8 mouse cellular contexts compared by ENCODE assay signal in genomic region chr2:181379778-181380177, GRCm38 (mm10). TPM values are rescaled to one million over a fixed set of nuclear protein-coding genes. Genes with fewer than 3 reads are reported as not detected.
DNase-seq lines count a peak whose midpoint lies in the region; ATAC-seq and TF ChIP-seq lines count a peak whose summit lies in the region.

TSS of gene Lime1 (plus strand) at chr2:181380078.

- no peak within 1 kb of the TSS for H3K4me3 ChIP-seq in heart, embryonic 10.5 days
- H3K4me3 ChIP-seq in thymus, adult 2 months (ENCODE audit: control insufficient read depth, insufficient read depth, low read length) = no peak within 1 kb of the TSS
- H3K4me3 ChIP-seq in neural tube, embryonic 13.5 days = no peak within 1 kb of the TSS

- no peak for DNase-seq in heart, embryonic 10.5 days (ENCODE audit: low spot score)
- DNase-seq in heart, adult 8-10 months (ENCODE audit: low spot score) = no peak
- no peak for DNase-seq in thymus, adult 2 months
- no peak for DNase-seq in thymus, postnatal 10 days (ENCODE audit: low spot score in 2 of 2)
- DNase-seq in layer of hippocampus, postnatal 14 days (ENCODE audit: low spot score in 2 of 2) = no peak
- no peak for DNase-seq in embryo, embryonic 11 days
- no peak for DNase-seq in retina, embryonic 14.5 days (ENCODE audit: low spot score)

- peaks cover 67% of the 10 kb centered on the region for H3K36me3 ChIP-seq in heart, embryonic 10.5 days
- peaks cover 29% of the 10 kb centered on the region for H3K36me3 ChIP-seq in thymus, adult 2 months (ENCODE audit: control insufficient read depth, insufficient read depth, low read length)
- peaks cover 67% of the 10 kb centered on the region for H3K36me3 ChIP-seq in neural tube, embryonic 13.5 days

- 93% methylated on average over 12 of the region's 12 CpGs for WGBS in heart, embryonic 10.5 days
- 99% methylated on average over 12 of the region's 12 CpGs for WGBS in thymus, adult 2 months
- WGBS in neural tube, embryonic 13.5 days = 94% methylated on average over 12 of the region's 12 CpGs

- no peak for ATAC-seq in neural tube, embryonic 13.5 days (ENCODE audit: low read depth)

- H3K9ac ChIP-seq in neural tube, embryonic 13.5 days = no peak within 1 kb of the TSS

- H3K4me2 ChIP-seq in neural tube, embryonic 13.5 days = no peak within 1 kb of the TSS

- H3K27me3 ChIP-seq in heart, embryonic 10.5 days (ENCODE audit: insufficient read depth, poor library complexity, severe bottlenecking) = no peaks in the 10 kb centered on the region
- no peaks in the 10 kb centered on the region for H3K27me3 ChIP-seq in thymus, adult 2 months (ENCODE audit: control insufficient read depth, insufficient read depth, low read length)
- no peaks in the 10 kb centered on the region for H3K27me3 ChIP-seq in neural tube, embryonic 13.5 days

- no peaks in the 10 kb centered on the region; the same call in 1 of the 2 replicates for H3K4me1 ChIP-seq in heart, embryonic 10.5 days
- H3K4me1 ChIP-seq in thymus, adult 2 months (replicated peaks; ENCODE audit: control insufficient read depth, insufficient read depth, low read length) = peaks cover 16% of the 10 kb centered on the region
- H3K4me1 ChIP-seq in neural tube, embryonic 13.5 days (replicated peaks) = no peaks in the 10 kb centered on the region

- H3K9me3 ChIP-seq in heart, embryonic 10.5 days = no peaks in the 10 kb centered on the region
- no peaks in the 10 kb centered on the region for H3K9me3 ChIP-seq in neural tube, embryonic 13.5 days

- TF ChIP-seq POLR2A in thymus, adult 2 months (IDR thresholded peaks at IDR 0.05; ENCODE audit: control insufficient read depth, extremely low read depth, insufficient read depth, low read length, poor library complexity) = no peak

- no peak for TF ChIP-seq CTCF in thymus, adult 2 months (IDR thresholded peaks at IDR 0.05; ENCODE audit: borderline replicate concordance, control insufficient read depth, extremely low read depth, insufficient read depth, low read length, poor library complexity)

- no peak within 1 kb of the TSS for H3K27ac ChIP-seq in heart, embryonic 10.5 days
- H3K27ac ChIP-seq in thymus, adult 2 months (ENCODE audit: control insufficient read depth, insufficient read depth, low read length) = no peak within 1 kb of the TSS
- H3K27ac ChIP-seq in neural tube, embryonic 13.5 days (replicated peaks) = no peak within 1 kb of the TSS

RNA-seq across cellular contexts. Expression of gene Lime1, which starts in this region (rescaled TPM):
- 16.5 and 20.5 TPM in 2 replicates for polyA plus RNA-seq in heart, embryonic 10.5 days (2016; fragmentation: Nextera tagmentation; extraction: Ambion mirVana)
- total RNA-seq in heart, adult 8-10 months (2022) = 1 to 10 TPM; 4.6 to 5.1 (median 4.8) TPM
- 263 and 268 TPM in 2 replicates for polyA plus RNA-seq in thymus, adult 2 months (2012; rRNA removed)
- 10 to 100 TPM; 32.1 to 32.8 TPM for total RNA-seq in layer of hippocampus, postnatal 14 days (2021)
- 41.3 and 41.4 TPM in 2 replicates for polyA plus RNA-seq in neural tube, embryonic 13.5 days (2015; fragmentation: Nextera tagmentation; extraction: Ambion mirVana)

Comparison
In these comparisons a context has a peak if more than half of its experiments do, and no peak if none do; other contexts are left out.
1. RNA of gene Lime1 (total RNA-seq): 32.1 to 32.8 TPM in layer of hippocampus, postnatal 14 days; 4.6 to 5.1 TPM in heart, adult 8-10 months; every median in the first group is over 4 times any median in the second.